Mouse (Mus musculus): ENCODE data around the gene Dera. TPM values are rescaled to one million over a fixed set of nuclear protein-coding genes. Genes with fewer than 3 reads are reported as not detected.

Dera gene
- total RNA-seq, 4 experiments from 2014 or later = 14.2 to 21.2 (median 15.4) TPM

GRCm38 (mm10) chr6:137806806-137807205 is 52.5 kb downstream of the Dera start:
- DNase-seq = no peak

GRCm38 (mm10) chr6:137807296-137807695 is 53.0 kb downstream of the Dera start:
- DNase-seq = no peak

DNA sequence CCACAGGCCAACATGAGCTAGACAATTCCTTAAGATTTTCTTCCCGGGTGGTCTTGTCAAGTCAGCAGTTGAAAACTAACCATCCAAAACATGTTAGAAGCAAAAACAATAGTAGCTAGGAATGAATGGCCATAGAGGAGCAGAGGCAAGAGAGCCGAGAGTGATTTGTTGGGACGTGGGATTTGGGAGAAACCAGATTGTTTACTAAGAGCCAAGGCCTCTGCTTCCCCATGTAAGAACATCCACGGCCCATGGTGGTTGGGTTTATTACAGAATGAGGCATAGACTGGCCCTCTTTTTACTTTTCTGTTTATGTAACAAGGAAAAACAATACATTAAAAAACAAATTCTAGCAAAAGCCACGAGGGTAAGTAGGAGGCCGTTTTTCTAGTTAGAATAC is 54.4 kb downstream of the Dera start:
- DNase-seq = no peak

- DNase-seq = peak; percentile 71
Measured at GRCm38 (mm10) chr6:137810136-137810535, 55.8 kb downstream of the Dera start.

DNA sequence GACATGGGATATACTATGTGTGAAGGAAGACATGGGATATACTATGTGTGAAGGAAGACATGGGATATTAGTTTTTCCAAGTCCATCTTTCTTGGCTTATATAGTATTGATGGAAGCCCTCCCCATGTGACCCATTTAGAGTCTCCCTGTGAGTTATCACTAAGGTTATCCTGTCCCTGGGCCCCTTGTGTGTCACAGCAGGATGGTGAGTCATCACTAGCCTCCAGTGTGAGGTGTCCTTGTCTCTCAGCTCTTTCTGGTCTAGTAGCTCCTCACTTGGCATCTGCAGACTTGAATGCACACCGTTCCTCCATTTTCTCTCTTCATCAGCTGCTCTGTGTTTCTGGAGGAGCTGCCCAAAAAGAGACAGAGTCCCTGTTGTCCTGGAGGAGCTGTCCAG is 59.7 kb downstream of the Dera start:
- peak; percentile 84 for DNase-seq

GRCm38 (mm10) chr6:137816508-137816907 is 62.2 kb downstream of the Dera start:
- DNase-seq = no peak

DNA sequence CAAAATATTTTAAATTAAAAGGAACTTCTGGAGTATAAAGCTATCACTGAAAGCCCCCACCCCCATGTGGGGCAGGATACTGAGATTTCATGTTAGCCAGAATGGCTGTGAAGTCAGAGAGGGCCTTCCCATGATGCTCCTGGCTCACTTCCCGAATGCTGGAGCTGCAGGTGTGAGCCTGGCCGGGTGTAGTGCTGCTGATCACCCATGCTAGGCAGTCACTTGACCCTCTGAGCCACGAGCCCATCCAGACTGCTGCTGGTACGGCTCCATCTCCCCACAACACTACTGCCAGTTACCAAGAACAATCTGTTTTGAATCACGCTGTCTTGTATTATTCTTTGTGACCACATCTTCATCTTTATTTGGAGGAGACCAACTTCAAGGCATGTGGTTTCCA is 68.2 kb downstream of the Dera start:
- DNase-seq = no peak

GRCm38 (mm10) chr6:137824046-137825021 is 70.0 kb downstream of the Dera start:
- no peak for DNase-seq

GRCm38 (mm10) chr6:137825022-137825613 is 70.8 kb downstream of the Dera start:
- DNase-seq = no peak

GRCm38 (mm10) chr6:137829056-137829776 is 74.9 kb downstream of the Dera start:
- DNase-seq = no peak

DNA sequence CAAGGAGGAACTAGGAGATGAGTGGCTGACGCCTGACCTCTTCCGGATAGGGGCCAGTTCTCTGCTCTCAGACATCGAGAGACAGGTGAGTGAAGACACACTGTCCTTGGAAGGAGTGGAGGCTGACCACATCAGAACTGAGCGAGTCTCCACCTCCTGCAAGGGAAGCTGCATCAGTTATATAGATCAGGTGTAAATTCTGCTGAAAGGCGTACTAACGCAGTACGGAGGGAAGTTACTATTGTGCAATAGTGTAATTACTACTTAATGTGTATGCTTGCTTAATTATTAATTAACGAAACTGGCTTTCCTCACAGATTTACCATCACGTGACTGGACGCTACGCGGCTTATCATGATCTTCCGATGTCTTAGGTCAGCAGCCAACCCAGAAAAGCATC is 82.5 kb downstream of the Dera start:
- no peak for DNase-seq

GRCm38 (mm10) chr6:137843337-137843736 is 89.0 kb downstream of the Dera start:
- peak; percentile 31 for DNase-seq

GRCm38 (mm10) chr6:137857198-137858194 is 103.2 kb downstream of the Dera start:
- no peak for DNase-seq

DNA sequence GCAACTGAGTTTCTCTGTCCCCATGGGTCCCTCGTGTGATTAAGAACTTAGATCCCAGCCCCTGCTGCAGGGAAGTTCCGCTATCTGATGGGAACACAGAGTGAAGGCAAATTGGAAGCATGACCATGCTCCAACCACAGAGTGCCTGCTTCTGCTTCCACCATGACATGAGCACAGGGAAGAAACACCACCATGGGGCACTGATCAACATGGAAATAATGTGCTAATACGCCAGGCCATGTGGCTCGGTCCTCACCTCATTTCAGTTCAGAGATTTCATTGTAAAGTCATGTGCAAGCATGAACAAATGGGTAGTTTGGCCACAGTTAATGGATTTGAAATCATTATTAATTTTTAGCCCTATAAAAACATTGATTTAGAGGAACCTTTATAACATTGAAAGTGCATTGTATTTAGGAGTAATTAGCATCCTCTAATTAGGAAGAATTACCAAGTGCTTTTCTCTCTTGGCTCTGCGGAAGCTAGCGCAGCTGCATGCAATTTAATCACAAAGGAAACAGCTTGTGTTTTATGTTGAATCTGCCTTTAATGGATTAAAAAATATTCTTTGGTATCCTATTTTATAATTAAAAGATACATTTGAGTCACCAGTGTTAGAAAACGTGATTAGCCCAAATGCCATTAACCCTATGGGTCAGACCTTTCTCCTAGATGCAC is 115.7 kb downstream of the Dera start:
- DNase-seq = no peak

DNA sequence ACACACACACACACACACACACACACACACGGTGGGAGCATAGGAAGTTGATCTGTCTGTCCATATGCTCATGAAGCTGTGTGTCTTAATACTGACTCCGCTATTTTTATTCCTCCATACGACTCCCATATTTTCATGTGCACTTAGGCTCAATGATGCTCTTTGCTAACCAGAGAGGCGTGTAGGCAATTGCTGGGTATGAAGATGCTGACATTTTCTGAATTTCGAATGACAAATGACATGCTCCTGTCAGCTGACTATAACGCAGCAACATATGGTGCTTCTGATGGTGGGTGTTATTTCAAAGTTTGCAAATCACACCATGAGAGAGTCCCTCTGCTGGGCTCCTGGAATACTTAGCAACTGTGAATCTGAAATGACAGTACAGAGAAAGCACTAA is 116.3 kb downstream of the Dera start:
- no peak for DNase-seq

DNA sequence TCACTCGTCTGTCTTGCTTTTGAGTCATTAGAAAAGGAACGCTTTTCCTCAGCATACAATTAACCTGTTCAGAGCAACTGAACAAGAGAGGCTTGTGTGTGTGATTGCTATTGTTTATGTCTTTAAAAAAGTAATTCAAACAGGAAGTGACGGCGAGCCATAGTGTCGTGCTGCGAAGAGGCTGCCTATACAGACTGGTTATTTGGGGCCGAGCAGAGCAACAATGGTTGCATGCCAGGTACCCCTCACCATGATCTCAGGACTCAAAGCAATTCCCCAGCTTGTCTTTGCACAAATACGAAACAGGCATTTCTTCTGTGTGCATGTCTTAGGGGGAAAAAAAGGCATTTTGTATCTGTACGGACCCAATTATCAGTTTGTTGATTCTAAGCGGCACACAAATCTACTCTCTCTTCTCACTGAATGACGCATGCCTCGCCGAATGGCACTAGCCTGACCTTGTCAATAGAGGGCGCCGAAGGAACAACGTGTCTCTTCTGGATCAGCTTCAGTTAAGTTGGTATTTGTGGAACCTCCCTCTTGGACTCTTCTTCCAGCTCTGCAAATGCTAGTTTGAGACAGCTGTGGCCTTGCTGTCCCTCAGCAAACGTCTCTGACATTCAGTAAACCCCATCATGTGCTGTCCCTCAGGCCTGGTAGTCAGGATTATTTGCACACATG is 117.8 kb downstream of the Dera start:
- DNase-seq = peak; percentile 65

GRCm38 (mm10) chr6:137874471-137875244 is 120.3 kb downstream of the Dera start:
- DNase-seq = no peak

DNA sequence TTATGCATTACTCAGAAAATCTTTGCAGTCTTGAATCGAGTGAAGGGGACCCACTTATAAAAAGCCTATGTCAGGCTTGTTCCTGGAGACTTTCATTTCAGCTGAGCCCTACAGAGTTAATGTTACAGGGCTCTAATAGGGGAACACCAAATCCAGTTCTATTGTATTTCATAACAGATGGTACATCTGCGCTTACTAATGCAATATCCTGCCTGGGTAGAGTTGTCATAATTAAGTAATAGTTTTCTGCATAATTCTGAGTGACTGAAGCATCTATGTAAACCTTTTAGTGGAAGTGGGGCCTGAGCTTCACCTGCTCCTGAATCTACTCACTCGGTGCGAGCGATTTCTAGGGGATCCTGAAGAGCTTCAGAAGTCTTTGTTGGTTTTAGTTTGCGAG is 131.3 kb downstream of the Dera start:
- no peak for DNase-seq

GRCm38 (mm10) chr6:137886210-137886979 is 132.0 kb downstream of the Dera start:
- DNase-seq = no peak
